Mouse (Mus musculus) midbrain, embryonic 15.5 days (tissue): ENCODE measurements around the gene Ctdsp1. TPM values are rescaled to one million over a fixed set of nuclear protein-coding genes. Genes with fewer than 3 reads are reported as not detected.
A peak's percentile ranks its signal among the peaks of the same experiment; 100 is the strongest.

Source experiments
- ATAC-seq: fragments of 200-750 bp; cut with Nextera tagmentation; replicated peaks from 2 replicates; pipeline ENCODE4 v1.8.0; 2017; ENCODE audit warnings: moderate TSS enrichment
- H3K27ac ChIP-seq: fragments of 300-500 bp; sonication (generic); 2 replicates; pipeline ENCODE4 v1.5.1; 2015; ENCODE audit warnings: mild to moderate bottlenecking, inconsistent platforms
- H3K27me3 ChIP-seq: fragments of 300-500 bp; sonication (generic); replicated peaks from 2 replicates; pipeline ENCODE4 v1.6.1; 2015; ENCODE audit warnings: inconsistent platforms
- H3K36me3 ChIP-seq: fragments of 300-500 bp; sonication (generic); replicated peaks from 2 replicates; pipeline ENCODE4 v1.6.1; 2015; ENCODE audit warnings: inconsistent platforms
- H3K4me1 ChIP-seq: fragments of 300-500 bp; sonication (generic); 2 replicates; pipeline ENCODE4 v1.6.1; 2015; ENCODE audit warnings: inconsistent platforms
- H3K4me2 ChIP-seq: fragments of 300-500 bp; sonication (generic); 2 replicates; pipeline ENCODE4 v1.6.1; 2015; ENCODE audit warnings: inconsistent platforms, mild to moderate bottlenecking, moderate library complexity
- H3K4me3 ChIP-seq: fragments of 300-500 bp; sonication (generic); 2 replicates; pipeline ENCODE4 v1.5.1; 2015; ENCODE audit warnings: mild to moderate bottlenecking, inconsistent platforms
- H3K9ac ChIP-seq: fragments of 300-500 bp; sonication (generic); 2 replicates; pipeline ENCODE4 v1.6.1; 2015; ENCODE audit warnings: mild to moderate bottlenecking, inconsistent platforms
- H3K9me3 ChIP-seq: fragments of 300-500 bp; sonication (generic); 2 replicates; pipeline ENCODE4 v1.6.1; 2016; ENCODE audit warnings: inconsistent platforms
- WGBS: fragments of 180-500 bp; shearing (Covaris S2); methylation state at CpG from one replicate; pipeline ENCODE4 v1.1.7; 2015; ENCODE audit warnings: mixed read lengths; 5-methylcytosine and 5-hydroxymethylcytosine counted together
- polyA plus RNA-seq: library from polyadenylated mRNA; unstranded; fragments of >200 nt; fragmentation: Nextera tagmentation; extraction: Ambion mirVana; gene quantifications from 2 replicates; pipeline ENCODE4 v1.2.1, GENCODE M21; 2015

The Ctdsp1 gene
- polyA plus RNA-seq, 1 experiment from 2014 or later, result 14.3 TPM

- ATAC-seq, result no peak
- Histone ChIP-seq H3K4me3 (no peak overlapping the region), H3K4me1 (peaks cover 7% of the 10 kb centered on the region), H3K27me3 (peaks cover under 1% of the 10 kb centered on the region; the same call in 1 of the 2 replicates), H3K9me3 (no peaks in the 10 kb centered on the region), H3K27ac (no peak overlapping the region), H3K9ac (no peak overlapping the region), H3K36me3 (no peaks in the 10 kb centered on the region), H3K4me2 (no peak overlapping the region)
- 91% methylated on average over 13 of the region's 13 CpGs for WGBS
These were observed 7.9 kb upstream of the Ctdsp1 start for GRCm38 (mm10) chr1:74383385-74383784.

- Histone ChIP-seq H3K9ac (no peak overlapping the region), H3K4me3 (no peak overlapping the region), H3K4me1 (peaks cover 7% of the 10 kb centered on the region), H3K27ac (no peak overlapping the region), H3K9me3 (no peaks in the 10 kb centered on the region), H3K36me3 (no peaks in the 10 kb centered on the region), H3K4me2 (no peak overlapping the region), H3K27me3 (peaks cover 8% of the 10 kb centered on the region; the same call in 1 of the 2 replicates)
- WGBS, result 81% methylated on average over 8 of the region's 8 CpGs
- ATAC-seq, result no peak
These were observed 6.8 kb upstream of the Ctdsp1 start for GRCm38 (mm10) chr1:74384525-74384924.

GRCm38 (mm10) chr1:74385064-74385463 is 6.2 kb upstream of the Ctdsp1 start:
- H3K36me3 ChIP-seq, result no peaks in the 10 kb centered on the region
- H3K4me2 ChIP-seq, result no peak overlapping the region
- peaks cover 9% of the 10 kb centered on the region for H3K4me1 ChIP-seq
- no peaks in the 10 kb centered on the region for H3K9me3 ChIP-seq
- no peak overlapping the region for H3K27ac ChIP-seq
- WGBS, result 90% methylated on average over 10 of the region's 10 CpGs
- H3K9ac ChIP-seq, result no peak overlapping the region
- no peak overlapping the region for H3K4me3 ChIP-seq
- no peak for ATAC-seq
- H3K27me3 ChIP-seq, result peaks cover 11% of the 10 kb centered on the region

- H3K4me2 ChIP-seq, result no peak overlapping the region
- no peak overlapping the region for H3K9ac ChIP-seq
- H3K36me3 ChIP-seq, result no peaks in the 10 kb centered on the region
- no peak overlapping the region for H3K4me3 ChIP-seq
- WGBS, result 87% methylated on average over 8 of the region's 8 CpGs
- peaks cover 11% of the 10 kb centered on the region for H3K27me3 ChIP-seq
- H3K27ac ChIP-seq, result no peak overlapping the region
- no peak for ATAC-seq
- H3K4me1 ChIP-seq, result peaks cover 12% of the 10 kb centered on the region
- no peaks in the 10 kb centered on the region for H3K9me3 ChIP-seq
These were observed 5.8 kb upstream of the Ctdsp1 start for GRCm38 (mm10) chr1:74385531-74385930.

- H3K4me1 ChIP-seq, result peaks cover 16% of the 10 kb centered on the region
- H3K4me2 ChIP-seq, result peak overlapping the region; percentile 62
- ATAC-seq, result no peak; the same call in 1 of the 2 replicates
- H3K27ac ChIP-seq, result peak overlapping the region; percentile 93
- WGBS, result 53% methylated on average over 7 of the region's 10 CpGs
- H3K4me3 ChIP-seq, result peak overlapping the region; percentile 71
- H3K27me3 ChIP-seq, result peaks cover 14% of the 10 kb centered on the region
- no peaks in the 10 kb centered on the region for H3K36me3 ChIP-seq
- no peaks in the 10 kb centered on the region for H3K9me3 ChIP-seq
- H3K9ac ChIP-seq, result peak overlapping the region; percentile 52
These were observed 5.0 kb upstream of the Ctdsp1 start for GRCm38 (mm10) chr1:74386363-74386713.

- peak; percentile 91 for ATAC-seq
- H3K27ac ChIP-seq, result peak overlapping the region; percentile 93
- peaks cover 14% of the 10 kb centered on the region for H3K27me3 ChIP-seq
- no peaks in the 10 kb centered on the region for H3K9me3 ChIP-seq
- peaks cover 16% of the 10 kb centered on the region for H3K4me1 ChIP-seq
- H3K9ac ChIP-seq, result peak overlapping the region; percentile 52
- 0% methylated on average over 26 of the region's 26 CpGs for WGBS
- peak overlapping the region; percentile 71 for H3K4me3 ChIP-seq
- peak overlapping the region; percentile 62 for H3K4me2 ChIP-seq
- H3K36me3 ChIP-seq, result no peaks in the 10 kb centered on the region
These were observed 4.5 kb upstream of the Ctdsp1 start for GRCm38 (mm10) chr1:74386714-74387385.

- H3K4me1 ChIP-seq, result peaks cover 21% of the 10 kb centered on the region
- H3K4me3 ChIP-seq, result peak overlapping the region; percentile 71
- H3K27me3 ChIP-seq, result peaks cover 14% of the 10 kb centered on the region
- 48% methylated on average over 15 of the region's 15 CpGs for WGBS
- H3K9me3 ChIP-seq, result no peaks in the 10 kb centered on the region
- H3K9ac ChIP-seq, result peak overlapping the region; percentile 52
- ATAC-seq, result no peak
- peak overlapping the region; percentile 93 for H3K27ac ChIP-seq
- peak overlapping the region; percentile 62 for H3K4me2 ChIP-seq
- H3K36me3 ChIP-seq, result no peaks in the 10 kb centered on the region
These were observed 3.8 kb upstream of the Ctdsp1 start for GRCm38 (mm10) chr1:74387386-74387988.

- Histone ChIP-seq H3K4me1 (peaks cover 31% of the 10 kb centered on the region), H3K36me3 (no peaks in the 10 kb centered on the region), H3K27ac (no peak overlapping the region), H3K4me2 (no peak overlapping the region), H3K4me3 (no peak overlapping the region), H3K9me3 (no peaks in the 10 kb centered on the region), H3K27me3 (peaks cover 14% of the 10 kb centered on the region), H3K9ac (no peak overlapping the region)
- no peak for ATAC-seq
- 77% methylated on average over 7 of the region's 7 CpGs for WGBS
These were observed 2.9 kb upstream of the Ctdsp1 start for GRCm38 (mm10) chr1:74388398-74388920.

GRCm38 (mm10) chr1:74389831-74390286 is 1.4 kb upstream of the Ctdsp1 start:
- H3K9ac ChIP-seq, result no peak overlapping the region
- H3K36me3 ChIP-seq, result 0 out of 2 replicates have a peak, but pooled peaks cover 3% of the 10 kb centered on the region
- no peak for ATAC-seq
- 5% methylated on average over 29 of the region's 29 CpGs for WGBS
- 0 out of 2 replicates have a peak overlapping the region, but pooled peaks have one; percentile 7 for H3K4me3 ChIP-seq
- H3K9me3 ChIP-seq, result no peaks in the 10 kb centered on the region
- H3K27ac ChIP-seq, result no peak overlapping the region
- peak overlapping the region; percentile 28 for H3K4me2 ChIP-seq
- H3K4me1 ChIP-seq, result peaks cover 31% of the 10 kb centered on the region
- H3K27me3 ChIP-seq, result peaks cover 14% of the 10 kb centered on the region

- no peak overlapping the region for H3K27ac ChIP-seq
- no peaks in the 10 kb centered on the region for H3K9me3 ChIP-seq
- 0 out of 2 replicates have a peak, but pooled peaks cover 4% of the 10 kb centered on the region for H3K36me3 ChIP-seq
- H3K9ac ChIP-seq, result no peak overlapping the region
- 8% methylated on average over 21 of the region's 21 CpGs for whole genome bisulfite sequencing
- peak overlapping the region; percentile 28 for H3K4me2 ChIP-seq
- 0 out of 2 replicates have a peak overlapping the region, but pooled peaks have one; percentile 7 for H3K4me3 ChIP-seq
- H3K27me3 ChIP-seq, result peaks cover 14% of the 10 kb centered on the region
- no peak for ATAC-seq
- peaks cover 31% of the 10 kb centered on the region for H3K4me1 ChIP-seq
These were observed 912 bp upstream of the Ctdsp1 start for GRCm38 (mm10) chr1:74390287-74390906.

- Histone ChIP-seq H3K9me3 (no peaks in the 10 kb centered on the region), H3K9ac (peak overlapping the region; percentile 74), H3K36me3 (0 out of 2 replicates have a peak, but pooled peaks cover 4% of the 10 kb centered on the region), H3K4me3 (peak overlapping the region; percentile 95), H3K4me1 (peaks cover 28% of the 10 kb centered on the region), H3K27ac (peak overlapping the region; percentile 80), H3K27me3 (peaks cover 14% of the 10 kb centered on the region), H3K4me2 (peak overlapping the region; percentile 96)
- WGBS, result under 1% methylated on average over 53 of the region's 63 CpGs
- peak; percentile 43 for ATAC-seq
These were observed 634 bp downstream of the Ctdsp1 start for GRCm38 (mm10) chr1:74391844-74392441.
